Mouse (Mus musculus): ENCODE results near the gene Synm.

DNA sequence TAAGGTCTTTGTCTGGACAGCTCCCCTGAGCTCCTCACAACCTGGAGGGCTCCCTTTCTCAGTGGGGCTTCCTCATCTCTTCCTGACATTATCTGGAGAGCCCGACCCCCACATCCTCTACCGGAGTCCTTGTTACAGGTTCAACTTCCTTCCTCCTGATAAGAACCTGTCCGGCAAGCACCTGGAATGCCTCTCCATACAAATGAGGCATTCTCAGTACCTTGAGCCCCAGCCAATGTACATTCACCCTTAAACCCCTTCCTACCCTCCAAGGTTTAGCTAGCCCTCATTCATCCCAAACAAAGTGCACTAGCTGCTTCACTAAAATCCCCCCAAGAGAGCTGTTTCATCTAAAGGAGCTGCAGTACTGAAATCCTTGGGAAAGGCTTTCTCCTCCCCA, 16.1 kb upstream of the Synm start:
- TF ChIP-seq POLR2A (IDR thresholded peaks at IDR 0.05; ENCODE audit: borderline replicate concordance, extremely low read depth, low read depth, low read length) (no peak), CTCF (IDR thresholded peaks at IDR 0.05; ENCODE audit: insufficient read depth, low read length) (no peak)
